Mouse (Mus musculus): ENCODE data around the gene Irf1. TPM values are rescaled to one million over a fixed set of nuclear protein-coding genes. Genes with fewer than 3 reads are reported as not detected.

The Irf1 gene
- polyA plus RNA-seq, 1 experiment from 2014 or later = 35.5 TPM

DNA sequence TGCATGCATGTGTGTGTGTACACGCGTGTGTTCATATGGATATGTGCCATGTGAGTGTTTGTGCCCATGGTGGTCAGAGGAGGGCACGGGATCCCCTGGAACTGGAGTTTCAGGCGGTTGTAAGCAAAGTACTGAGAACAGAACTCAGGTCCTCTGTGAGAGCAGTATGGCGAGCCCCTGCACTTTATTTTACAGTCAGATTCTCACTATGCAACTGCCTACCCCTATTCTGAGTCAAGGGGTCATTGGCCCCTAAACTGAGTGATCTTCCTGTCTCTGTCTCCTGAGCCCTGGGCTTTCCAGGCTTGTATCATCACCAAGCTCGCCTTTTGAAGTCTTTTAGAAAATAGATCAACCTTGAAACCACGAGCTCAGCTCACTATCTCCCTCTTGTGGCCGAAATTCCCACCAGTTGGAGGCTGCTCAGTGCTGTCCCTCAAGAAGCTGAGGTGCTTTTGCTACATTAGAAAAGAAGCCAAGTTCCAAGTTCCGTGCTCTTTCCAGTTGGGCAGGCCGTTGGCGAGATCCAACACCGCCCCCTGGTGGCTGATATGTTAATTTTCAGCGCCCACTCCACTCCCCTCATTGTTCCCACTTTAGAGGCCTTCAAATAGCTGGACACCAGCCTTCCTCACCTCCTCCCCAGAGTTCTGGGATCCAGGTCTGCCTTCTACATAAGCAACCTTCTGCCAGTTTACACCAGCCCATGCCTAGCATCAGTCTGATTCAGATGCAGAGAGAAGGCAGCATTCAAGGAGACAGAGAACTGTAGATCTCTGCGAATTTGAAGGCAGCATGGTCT is 32.8 kb upstream of the Irf1 start:
- ATAC-seq (replicated peaks; ENCODE audit: low FRiP score, low TSS enrichment, low read depth) = no peak; the same call in 1 of the 2 replicates
- no peak overlapping the region for H3K4me2 ChIP-seq (ENCODE audit: low read length)
- no peak overlapping the region for H3K9ac ChIP-seq (ENCODE audit: low read length)
- peak; percentile 87 for DNase-seq (ENCODE audit: low spot score)
- H3K9me3 ChIP-seq (ENCODE audit: control insufficient read depth, low read length) = no peaks in the 10 kb centered on the region
- no peaks in the 10 kb centered on the region for H3K27me3 ChIP-seq (replicated peaks; ENCODE audit: control insufficient read depth, insufficient read depth, low read length)
- H3K36me3 ChIP-seq (ENCODE audit: control insufficient read depth, insufficient read depth, low read length) = no peaks in the 10 kb centered on the region
- no peak overlapping the region for H3K4me3 ChIP-seq (ENCODE audit: low read depth, low read length)
- WGBS = 56% methylated on average over 14 of the region's 14 CpGs
- H3K27ac ChIP-seq (ENCODE audit: low read depth) = no peak overlapping the region
- H3K4me1 ChIP-seq (replicated peaks; ENCODE audit: control insufficient read depth, insufficient read depth, low read length) = no peaks in the 10 kb centered on the region

GRCm38 (mm10) chr11:53737573-53737946 is 32.3 kb upstream of the Irf1 start:
- H3K4me2 ChIP-seq (ENCODE audit: low read length) = no peak overlapping the region
- ATAC-seq (replicated peaks; ENCODE audit: low FRiP score, low TSS enrichment, low read depth) (0 out of 2 replicates have a peak, but pooled peaks have one; percentile 60), DNase-seq (ENCODE audit: low spot score) (peak; percentile 70)
- WGBS = 37% methylated on average over 6 of the region's 6 CpGs
- H3K4me1 ChIP-seq (replicated peaks; ENCODE audit: control insufficient read depth, insufficient read depth, low read length) = no peaks in the 10 kb centered on the region
- H3K9ac ChIP-seq (ENCODE audit: low read length) = no peak overlapping the region
- H3K27me3 ChIP-seq (replicated peaks; ENCODE audit: control insufficient read depth, insufficient read depth, low read length) = no peaks in the 10 kb centered on the region
- H3K27ac ChIP-seq (ENCODE audit: low read depth) = no peak overlapping the region
- no peaks in the 10 kb centered on the region for H3K9me3 ChIP-seq (ENCODE audit: control insufficient read depth, low read length)
- H3K36me3 ChIP-seq (ENCODE audit: control insufficient read depth, insufficient read depth, low read length) = no peaks in the 10 kb centered on the region
- H3K4me3 ChIP-seq (ENCODE audit: low read depth, low read length) = no peak overlapping the region

- H3K36me3 ChIP-seq (ENCODE audit: control insufficient read depth, insufficient read depth, low read length) = no peaks in the 10 kb centered on the region
- H3K4me1 ChIP-seq (replicated peaks; ENCODE audit: control insufficient read depth, insufficient read depth, low read length) = no peaks in the 10 kb centered on the region
- DNase-seq (ENCODE audit: low spot score) = no peak
- no peaks in the 10 kb centered on the region for H3K27me3 ChIP-seq (replicated peaks; ENCODE audit: control insufficient read depth, insufficient read depth, low read length)
- no peak overlapping the region for H3K4me2 ChIP-seq (ENCODE audit: low read length)
- 38% methylated on average over 5 of the region's 5 CpGs for WGBS
- no peak overlapping the region for H3K9ac ChIP-seq (ENCODE audit: low read length)
- H3K27ac ChIP-seq (ENCODE audit: low read depth) = no peak overlapping the region
- H3K4me3 ChIP-seq (ENCODE audit: low read depth, low read length) = no peak overlapping the region
- no peaks in the 10 kb centered on the region for H3K9me3 ChIP-seq (ENCODE audit: control insufficient read depth, low read length)
- no peak for ATAC-seq (replicated peaks; ENCODE audit: low FRiP score, low TSS enrichment, low read depth)
Observed at GRCm38 (mm10) chr11:53742353-53742752, 27.5 kb upstream of the Irf1 start.

DNA sequence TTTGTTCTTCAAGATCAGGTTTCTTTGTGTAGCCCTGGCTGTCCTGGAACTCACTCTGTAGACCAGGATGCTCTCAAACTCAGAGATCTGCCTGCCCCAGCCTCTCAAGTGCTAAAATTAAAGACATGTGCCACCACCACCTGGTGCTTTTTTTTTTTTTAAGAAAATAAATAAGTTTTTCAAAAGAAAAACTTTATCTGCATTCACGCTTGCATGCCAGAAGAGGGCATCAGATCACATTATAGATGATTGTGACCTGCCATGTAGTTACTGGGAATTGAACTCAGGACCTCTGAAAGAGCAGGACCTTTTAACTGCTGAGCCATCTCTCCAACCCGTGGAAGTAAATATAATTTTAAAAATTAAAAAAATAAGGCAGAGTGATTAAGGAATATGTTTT is 24.6 kb upstream of the Irf1 start:
- no peaks in the 10 kb centered on the region for H3K9me3 ChIP-seq (ENCODE audit: control insufficient read depth, low read length)
- no peak for ATAC-seq (replicated peaks; ENCODE audit: low FRiP score, low TSS enrichment, low read depth)
- 91% methylated on average over 2 of the region's 2 CpGs for WGBS

GRCm38 (mm10) chr11:53747985-53748384 is 21.8 kb upstream of the Irf1 start:
- Histone ChIP-seq H3K4me2 (ENCODE audit: low read length) (no peak overlapping the region), H3K4me1 (replicated peaks; ENCODE audit: control insufficient read depth, insufficient read depth, low read length) (no peaks in the 10 kb centered on the region), H3K9ac (ENCODE audit: low read length) (no peak overlapping the region), H3K36me3 (ENCODE audit: control insufficient read depth, insufficient read depth, low read length) (no peaks in the 10 kb centered on the region), H3K27ac (ENCODE audit: low read depth) (no peak overlapping the region), H3K9me3 (ENCODE audit: control insufficient read depth, low read length) (no peaks in the 10 kb centered on the region), H3K27me3 (replicated peaks; ENCODE audit: control insufficient read depth, insufficient read depth, low read length) (no peaks in the 10 kb centered on the region), H3K4me3 (ENCODE audit: low read depth, low read length) (no peak overlapping the region)
- 86% methylated on average over 9 of the region's 9 CpGs for WGBS
- ATAC-seq (replicated peaks; ENCODE audit: low FRiP score, low TSS enrichment, low read depth) (no peak), DNase-seq (ENCODE audit: low spot score) (no peak)

More for the DNA sequence above, 24.6 kb upstream of the Irf1 start:
- Histone ChIP-seq H3K27ac (ENCODE audit: low read depth) (no peak overlapping the region), H3K4me1 (replicated peaks; ENCODE audit: control insufficient read depth, insufficient read depth, low read length) (no peaks in the 10 kb centered on the region), H3K4me2 (ENCODE audit: low read length) (no peak overlapping the region), H3K4me3 (ENCODE audit: low read depth, low read length) (no peak overlapping the region), H3K27me3 (replicated peaks; ENCODE audit: control insufficient read depth, insufficient read depth, low read length) (no peaks in the 10 kb centered on the region), H3K9ac (ENCODE audit: low read length) (no peak overlapping the region), H3K36me3 (ENCODE audit: control insufficient read depth, insufficient read depth, low read length) (no peaks in the 10 kb centered on the region)
- no peak for DNase-seq (ENCODE audit: low spot score)

GRCm38 (mm10) chr11:53748614-53749013 is 21.2 kb upstream of the Irf1 start:
- Histone ChIP-seq H3K9ac (ENCODE audit: low read length) (no peak overlapping the region), H3K4me2 (ENCODE audit: low read length) (no peak overlapping the region), H3K27ac (ENCODE audit: low read depth) (no peak overlapping the region), H3K4me3 (ENCODE audit: low read depth, low read length) (no peak overlapping the region), H3K9me3 (ENCODE audit: control insufficient read depth, low read length) (no peaks in the 10 kb centered on the region), H3K27me3 (replicated peaks; ENCODE audit: control insufficient read depth, insufficient read depth, low read length) (no peaks in the 10 kb centered on the region), H3K36me3 (ENCODE audit: control insufficient read depth, insufficient read depth, low read length) (no peaks in the 10 kb centered on the region), H3K4me1 (replicated peaks; ENCODE audit: control insufficient read depth, insufficient read depth, low read length) (no peaks in the 10 kb centered on the region)
- DNase-seq (ENCODE audit: low spot score) = no peak
- WGBS = 93% methylated on average over 6 of the region's 6 CpGs
- ATAC-seq (replicated peaks; ENCODE audit: low FRiP score, low TSS enrichment, low read depth) = no peak

GRCm38 (mm10) chr11:53749306-53749705 is 20.5 kb upstream of the Irf1 start:
- WGBS = 61% methylated on average over 4 of the region's 4 CpGs
- H3K4me2 ChIP-seq (ENCODE audit: low read length) = no peak overlapping the region
- no peak overlapping the region for H3K4me3 ChIP-seq (ENCODE audit: low read depth, low read length)
- no peak overlapping the region for H3K9ac ChIP-seq (ENCODE audit: low read length)
- no peaks in the 10 kb centered on the region for H3K9me3 ChIP-seq (ENCODE audit: control insufficient read depth, low read length)
- no peaks in the 10 kb centered on the region for H3K36me3 ChIP-seq (ENCODE audit: control insufficient read depth, insufficient read depth, low read length)
- DNase-seq (ENCODE audit: low spot score) (no peak), ATAC-seq (replicated peaks; ENCODE audit: low FRiP score, low TSS enrichment, low read depth) (no peak)
- no peak overlapping the region for H3K27ac ChIP-seq (ENCODE audit: low read depth)
- H3K27me3 ChIP-seq (replicated peaks; ENCODE audit: control insufficient read depth, insufficient read depth, low read length) = no peaks in the 10 kb centered on the region
- H3K4me1 ChIP-seq (replicated peaks; ENCODE audit: control insufficient read depth, insufficient read depth, low read length) = no peaks in the 10 kb centered on the region

DNA sequence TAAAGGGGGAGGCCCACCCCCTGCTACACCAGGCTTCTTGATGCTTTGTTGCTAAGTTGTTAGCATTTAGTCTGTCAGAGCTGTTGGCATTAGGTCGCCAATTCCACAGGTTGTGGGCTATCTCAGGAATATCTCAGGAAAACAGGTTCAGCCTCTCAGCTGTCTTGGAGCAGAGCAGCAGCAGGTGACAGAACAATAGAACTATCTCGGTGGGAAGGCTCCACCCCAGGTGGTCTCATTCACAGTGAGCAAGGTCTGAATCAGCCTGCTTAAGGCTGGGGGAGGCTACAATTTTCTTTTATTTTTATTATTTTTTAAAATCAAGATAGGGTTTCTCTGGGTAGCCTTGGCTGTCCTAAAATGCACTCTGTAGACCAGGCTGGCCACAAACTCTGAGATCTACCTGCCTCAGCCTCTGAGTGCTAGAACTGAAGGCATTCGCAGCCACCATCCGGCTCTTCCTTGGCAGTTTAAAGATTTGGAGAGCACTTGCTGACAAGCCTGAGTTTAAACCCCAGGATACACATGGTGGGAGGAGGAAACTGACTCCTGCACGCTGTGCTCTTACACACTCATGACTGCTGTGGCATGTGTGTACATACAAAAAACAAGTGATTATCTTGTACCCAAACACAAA is 20.0 kb upstream of the Irf1 start:
- H3K36me3 ChIP-seq (ENCODE audit: control insufficient read depth, insufficient read depth, low read length) = no peaks in the 10 kb centered on the region
- H3K9me3 ChIP-seq (ENCODE audit: control insufficient read depth, low read length) = no peaks in the 10 kb centered on the region
- ATAC-seq (replicated peaks; ENCODE audit: low FRiP score, low TSS enrichment, low read depth) (no peak), DNase-seq (ENCODE audit: low spot score) (no peak)
- 56% methylated on average over 5 of the region's 5 CpGs for WGBS
- no peak overlapping the region for H3K9ac ChIP-seq (ENCODE audit: low read length)
- no peaks in the 10 kb centered on the region for H3K27me3 ChIP-seq (replicated peaks; ENCODE audit: control insufficient read depth, insufficient read depth, low read length)
- no peak overlapping the region for H3K4me3 ChIP-seq (ENCODE audit: low read depth, low read length)
- no peaks in the 10 kb centered on the region for H3K4me1 ChIP-seq (replicated peaks; ENCODE audit: control insufficient read depth, insufficient read depth, low read length)
- H3K4me2 ChIP-seq (ENCODE audit: low read length) = no peak overlapping the region
- H3K27ac ChIP-seq (ENCODE audit: low read depth) = no peak overlapping the region
